Mouse (Mus musculus) forebrain, embryonic 12.5 days (tissue): Measurements from ENCODE around the gene Mical3. TPM values are rescaled to one million over a fixed set of nuclear protein-coding genes. Genes with fewer than 3 reads are reported as not detected.
"Not testable (repeated sequence)": the region's sequence is repeated elsewhere in the genome, so short reads cannot be mapped to it uniquely, and the experiment has no call there.

ENCODE experiments used
- ATAC-seq: fragments of 200-750 bp; cut with Nextera tagmentation; 2 replicates; pipeline ENCODE4 v1.8.0; 2017; ENCODE audit warnings: moderate TSS enrichment; ENCODE audit not compliant: low FRiP score
- H3K27ac ChIP-seq: fragments of 300-500 bp; sonication (generic); 2 replicates; pipeline ENCODE4 v1.5.1; 2016; ENCODE audit warnings: mild to moderate bottlenecking
- H3K27me3 ChIP-seq: fragments of 300-500 bp; sonication (generic); 2 replicates; pipeline ENCODE4 v1.6.1; 2016; ENCODE audit warnings: mild to moderate bottlenecking
- H3K36me3 ChIP-seq: fragments of 300-500 bp; sonication (generic); replicated peaks from 2 replicates; pipeline ENCODE4 v1.6.1; 2016; ENCODE audit warnings: mild to moderate bottlenecking
- H3K4me1 ChIP-seq: fragments of 300-500 bp; sonication (generic); 2 replicates; pipeline ENCODE4 v1.6.1; 2016
- H3K4me2 ChIP-seq: fragments of 300-500 bp; sonication (generic); 2 replicates; pipeline ENCODE4 v1.6.1; 2016; ENCODE audit warnings: mild to moderate bottlenecking, moderate library complexity
- H3K4me3 ChIP-seq: fragments of 300-500 bp; sonication (generic); replicated peaks from 2 replicates; pipeline ENCODE4 v1.5.1; 2016; ENCODE audit warnings: mild to moderate bottlenecking
- H3K9ac ChIP-seq: fragments of 300-500 bp; sonication (generic); 2 replicates; pipeline ENCODE4 v1.6.1; 2016; ENCODE audit warnings: mild to moderate bottlenecking
- H3K9me3 ChIP-seq: fragments of 300-500 bp; sonication (generic); 2 replicates; pipeline ENCODE4 v1.6.1; 2016
- WGBS: fragments of 180-500 bp; shearing (Covaris S2); methylation state at CpG from one replicate; pipeline ENCODE4 v1.1.7; 2016; 5-methylcytosine and 5-hydroxymethylcytosine counted together
- polyA plus RNA-seq: library from polyadenylated mRNA; unstranded; fragments of >200 nt; fragmentation: Nextera tagmentation; extraction: Ambion mirVana; gene quantifications from 2 replicates; pipeline ENCODE4 v1.2.1, GENCODE M21; 2016

The Mical3 gene
- polyA plus RNA-seq, 1 experiment from 2014 or later = 17.6 TPM

DNA sequence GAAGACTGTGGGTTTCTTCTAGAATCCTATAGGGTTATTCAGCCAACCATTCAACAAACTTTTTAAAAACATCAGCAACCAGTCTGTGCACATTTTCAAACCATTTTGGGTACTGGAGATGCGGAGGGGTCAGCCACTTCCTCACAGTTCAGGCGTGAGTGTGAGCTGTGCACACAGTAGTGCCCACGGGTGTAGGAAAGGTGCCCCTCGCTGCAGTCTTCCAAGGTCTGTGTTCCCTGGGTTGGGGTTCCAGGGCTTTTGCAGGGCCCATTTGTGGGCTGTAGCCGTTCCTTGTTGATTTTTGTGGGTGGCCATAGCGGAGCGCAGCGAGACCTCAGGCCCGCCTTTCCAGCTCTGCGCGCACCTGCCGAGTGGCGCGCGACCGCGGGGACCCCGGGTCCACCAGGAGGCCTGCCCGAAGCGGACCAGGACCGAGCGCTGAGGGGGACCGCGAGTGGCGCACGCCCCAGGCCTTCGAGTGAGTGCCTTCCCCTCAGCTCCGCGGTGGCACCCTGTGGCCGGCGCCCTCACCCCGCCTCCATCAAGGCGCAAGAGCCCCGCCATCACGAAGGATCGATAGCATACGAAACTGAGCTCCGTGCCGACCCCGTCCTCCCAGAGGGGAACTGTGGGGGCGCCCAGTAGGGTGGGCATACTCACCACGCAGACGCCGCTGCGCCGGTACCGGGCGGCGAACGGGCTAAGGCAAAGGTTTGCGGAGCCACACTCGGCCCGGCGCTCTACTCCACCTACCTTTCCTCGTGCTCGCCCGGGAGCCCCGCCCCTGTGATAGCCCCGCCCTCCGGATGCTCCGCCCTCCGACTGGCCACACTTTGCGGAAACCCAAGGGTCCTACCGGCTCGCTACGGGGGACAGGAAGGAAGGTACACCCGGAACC is 214.5 kb downstream of the Mical3 start, which contains the start of gene Bid:
Gene Bid (minus strand): TSS at position 780 of the 898 bp plus-strand sequence.
- no peak within 1 kb of the TSS for H3K27ac ChIP-seq

DNA sequence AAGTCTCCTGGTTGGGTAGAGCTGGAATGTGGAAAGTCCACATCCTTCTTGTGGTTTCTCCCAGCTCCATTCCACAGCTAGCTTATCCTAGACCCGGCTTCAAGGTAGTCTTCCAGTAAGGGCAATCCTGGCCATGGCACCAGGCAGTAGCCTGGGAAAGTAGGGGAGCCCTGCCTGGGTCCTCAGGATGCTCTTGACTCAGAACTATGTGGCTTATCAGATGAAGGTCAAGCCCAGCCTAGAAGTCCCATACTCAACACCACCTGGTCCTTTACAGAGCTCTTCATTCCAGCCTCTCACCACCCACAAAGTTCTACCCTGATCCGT is 215.2 kb downstream of the Mical3 start:
- Histone ChIP-seq H3K9ac (no peak overlapping the region), H3K4me3 (peak overlapping the region; percentile 67; the same call in 1 of the 2 replicates), H3K4me1 (peaks cover 8% of the 10 kb centered on the region), H3K36me3 (no peaks in the 10 kb centered on the region), H3K4me2 (peak overlapping the region; percentile 98), H3K27ac (no peak overlapping the region), H3K9me3 (no peaks in the 10 kb centered on the region), H3K27me3 (peaks cover 13% of the 10 kb centered on the region)
- 34% methylated on average over 2 of the region's 2 CpGs for WGBS
- no peak for ATAC-seq

More for the DNA sequence above, 214.5 kb downstream of the Mical3 start, which contains the start of gene Bid:
- Histone ChIP-seq H3K4me1 (peaks cover 8% of the 10 kb centered on the region), H3K9me3 (no peaks in the 10 kb centered on the region), H3K4me2 (peak within 1 kb of the TSS; percentile 98), H3K27me3 (peaks cover 13% of the 10 kb centered on the region), H3K4me3 (peak within 1 kb of the TSS; percentile 67), H3K36me3 (no peaks in the 10 kb centered on the region), H3K9ac (peak within 1 kb of the TSS; percentile 65)
- 1% methylated on average over 66 of the region's 67 CpGs for WGBS
- ATAC-seq = peak; percentile 92

GRCm38 (mm10) chr6:120914911-120915648 is 215.7 kb downstream of the Mical3 start:
- WGBS = 42% methylated on average over 9 of the region's 9 CpGs
- no peaks in the 10 kb centered on the region for H3K9me3 ChIP-seq
- no peak overlapping the region for H3K9ac ChIP-seq
- H3K27me3 ChIP-seq = peaks cover 13% of the 10 kb centered on the region
- no peak overlapping the region for H3K4me3 ChIP-seq
- H3K4me2 ChIP-seq = no peak overlapping the region
- peaks cover 8% of the 10 kb centered on the region for H3K4me1 ChIP-seq
- H3K27ac ChIP-seq = no peak overlapping the region
- H3K36me3 ChIP-seq = no peaks in the 10 kb centered on the region
- no peak for ATAC-seq

DNA sequence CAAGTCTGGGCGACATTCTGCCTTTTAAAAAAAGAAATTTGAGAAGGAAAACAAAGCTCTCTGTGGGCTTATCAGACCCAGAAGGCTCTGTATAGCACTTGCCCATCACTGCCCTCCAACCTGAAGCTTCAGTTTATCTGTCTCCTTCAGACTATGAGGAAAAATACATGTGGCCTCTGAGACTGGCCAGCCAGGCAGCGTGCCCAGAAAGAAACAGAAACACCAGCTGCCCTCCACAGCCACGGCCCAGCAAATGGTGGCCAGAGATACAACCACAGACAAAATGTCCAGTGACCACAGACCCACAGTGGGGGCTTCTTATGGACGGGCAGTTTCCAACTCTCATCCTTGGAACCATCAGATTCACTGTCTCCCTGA is 216.3 kb downstream of the Mical3 start:
- H3K27me3 ChIP-seq = peaks cover 13% of the 10 kb centered on the region
- H3K36me3 ChIP-seq = no peaks in the 10 kb centered on the region
- H3K27ac ChIP-seq = no peak overlapping the region
- H3K9me3 ChIP-seq = no peaks in the 10 kb centered on the region
- 81% methylated on average over 4 of the region's 4 CpGs for WGBS
- no peak for ATAC-seq
- H3K4me2 ChIP-seq = no peak overlapping the region
- no peak overlapping the region for H3K9ac ChIP-seq
- H3K4me1 ChIP-seq = peaks cover 8% of the 10 kb centered on the region
- H3K4me3 ChIP-seq = no peak overlapping the region

DNA sequence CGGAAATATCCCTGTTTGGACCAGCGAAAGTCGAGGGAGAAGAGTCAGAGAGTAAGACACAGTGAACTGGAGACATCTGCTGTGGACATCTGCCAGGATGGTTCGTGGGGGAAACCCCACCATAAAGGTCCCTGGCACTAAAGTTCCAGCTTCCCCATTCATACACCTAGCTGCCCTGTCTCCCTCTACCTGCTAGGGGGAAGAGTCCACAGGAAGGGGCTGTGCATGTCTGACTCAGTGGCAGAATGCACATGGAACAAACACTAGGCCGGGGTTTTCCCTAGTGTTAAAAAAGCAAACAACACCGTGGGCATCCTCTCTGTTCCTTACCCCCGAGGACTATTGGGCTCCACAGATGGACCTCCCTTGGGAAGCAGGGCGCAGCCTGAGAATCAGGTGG is 217.0 kb downstream of the Mical3 start:
- H3K27me3 ChIP-seq = peaks cover 13% of the 10 kb centered on the region
- 90% methylated on average over 8 of the region's 8 CpGs for WGBS
- H3K4me2 ChIP-seq = no peak overlapping the region
- H3K4me1 ChIP-seq = peaks cover 8% of the 10 kb centered on the region
- no peak overlapping the region for H3K27ac ChIP-seq
- no peaks in the 10 kb centered on the region for H3K9me3 ChIP-seq
- H3K9ac ChIP-seq = no peak overlapping the region
- H3K4me3 ChIP-seq = no peak overlapping the region
- no peaks in the 10 kb centered on the region for H3K36me3 ChIP-seq
- no peak for ATAC-seq

- H3K4me3 ChIP-seq = no peak overlapping the region
- no peaks in the 10 kb centered on the region for H3K36me3 ChIP-seq
- peaks cover 8% of the 10 kb centered on the region for H3K4me1 ChIP-seq
- no peak for ATAC-seq
- no peaks in the 10 kb centered on the region for H3K9me3 ChIP-seq
- no peak overlapping the region for H3K4me2 ChIP-seq
- WGBS = 76% methylated on average over 2 of the region's 2 CpGs
- H3K27ac ChIP-seq = no peak overlapping the region
- H3K27me3 ChIP-seq = peaks cover 13% of the 10 kb centered on the region
- no peak overlapping the region for H3K9ac ChIP-seq
Measured at GRCm38 (mm10) chr6:120912931-120913330, 217.9 kb downstream of the Mical3 start.

GRCm38 (mm10) chr6:120911213-120912007 is 219.4 kb downstream of the Mical3 start:
- 84% methylated on average over 13 of the region's 13 CpGs for whole genome bisulfite sequencing
- no peak for ATAC-seq
- Histone ChIP-seq H3K4me2 (no peak overlapping the region), H3K36me3 (no peaks in the 10 kb centered on the region), H3K9ac (no peak overlapping the region), H3K4me1 (peaks cover 8% of the 10 kb centered on the region), H3K27me3 (peaks cover 13% of the 10 kb centered on the region), H3K4me3 (no peak overlapping the region), H3K27ac (no peak overlapping the region), H3K9me3 (no peaks in the 10 kb centered on the region)

DNA sequence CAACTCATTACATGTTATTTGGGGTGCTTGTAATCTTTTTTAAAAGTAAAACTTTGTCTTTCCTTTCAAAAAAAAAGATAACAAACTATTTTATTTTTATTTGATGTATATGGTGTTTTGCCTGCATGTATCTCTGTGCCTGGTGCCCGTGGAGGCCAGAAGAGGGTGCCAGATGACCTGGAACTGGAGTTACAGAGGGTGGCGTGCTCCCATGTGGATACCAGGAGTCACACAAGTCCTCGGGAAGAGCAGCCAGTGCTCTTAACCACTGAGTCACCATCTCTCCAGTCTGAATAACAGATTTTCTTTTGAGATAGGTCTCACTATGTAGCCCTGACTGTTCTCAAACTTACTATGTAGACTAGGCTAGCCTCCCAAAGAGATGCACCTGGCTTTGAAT is 221.3 kb downstream of the Mical3 start:
- H3K27me3 ChIP-seq = no peaks in the 10 kb centered on the region
- no peak overlapping the region for H3K4me2 ChIP-seq
- no peak overlapping the region for H3K27ac ChIP-seq
- 82% methylated on average over 3 of the region's 3 CpGs for WGBS
- no peak for ATAC-seq
- H3K36me3 ChIP-seq = no peaks in the 10 kb centered on the region
- no peaks in the 10 kb centered on the region for H3K9me3 ChIP-seq
- no peak overlapping the region for H3K9ac ChIP-seq
- no peaks in the 10 kb centered on the region for H3K4me1 ChIP-seq
- no peak overlapping the region for H3K4me3 ChIP-seq

- H3K9ac ChIP-seq, H3K36me3 ChIP-seq, H3K4me2 ChIP-seq, ATAC-seq, H3K27me3 ChIP-seq, H3K27ac ChIP-seq, H3K9me3 ChIP-seq, H3K4me3 ChIP-seq, H3K4me1 ChIP-seq: not testable (repeated sequence)
- 92% methylated on average over 10 of the region's 10 CpGs for WGBS
Measured at GRCm38 (mm10) chr6:120907876-120908597, 222.8 kb downstream of the Mical3 start.

DNA sequence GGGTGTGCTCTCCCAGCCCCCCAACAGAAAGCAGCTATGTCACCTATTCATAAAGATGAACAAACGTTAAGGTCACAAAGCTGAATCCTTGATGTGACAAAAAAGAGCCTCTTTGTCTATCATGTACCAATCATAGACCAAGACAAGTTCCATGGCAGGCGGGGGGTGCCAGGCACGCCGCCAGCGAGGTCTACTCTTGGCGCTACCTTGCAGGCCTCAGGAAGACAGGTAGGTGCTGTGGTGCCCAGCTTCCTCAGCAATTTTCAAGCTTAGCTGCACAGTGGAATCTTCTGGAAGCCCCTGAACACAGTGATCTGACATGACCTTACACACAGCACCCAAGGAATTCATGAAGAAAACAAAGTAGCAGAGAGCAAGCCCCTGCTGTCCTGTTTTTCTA is 224.3 kb downstream of the Mical3 start:
- Histone ChIP-seq H3K4me2 (no peak overlapping the region), H3K9ac (no peak overlapping the region), H3K4me3 (no peak overlapping the region), H3K9me3 (no peaks in the 10 kb centered on the region), H3K36me3 (no peaks in the 10 kb centered on the region), H3K27ac (no peak overlapping the region), H3K4me1 (no peaks in the 10 kb centered on the region), H3K27me3 (no peaks in the 10 kb centered on the region)
- WGBS = 92% methylated on average over 6 of the region's 6 CpGs
- no peak for ATAC-seq

- Histone ChIP-seq H3K27me3 (no peaks in the 10 kb centered on the region), H3K9me3 (no peaks in the 10 kb centered on the region), H3K36me3 (no peaks in the 10 kb centered on the region), H3K4me3 (no peak overlapping the region), H3K4me1 (no peaks in the 10 kb centered on the region), H3K27ac (no peak overlapping the region), H3K4me2 (no peak overlapping the region), H3K9ac (no peak overlapping the region)
- ATAC-seq = no peak
- WGBS = 81% methylated on average over 5 of the region's 5 CpGs
Measured at GRCm38 (mm10) chr6:120905111-120905510, 225.7 kb downstream of the Mical3 start.
